Mouse (Mus musculus): Measurements from ENCODE around the gene Dda1. TPM values are rescaled to one million over a fixed set of nuclear protein-coding genes. Genes with fewer than 3 reads are reported as not detected.

Gene Dda1
- polyA plus RNA-seq, 1 experiment from 2014 or later, result 185 TPM

- H3K9ac ChIP-seq, result peak within 1 kb of the TSS; percentile 98
- peak within 1 kb of the TSS; percentile 91 for H3K27ac ChIP-seq
- WGBS, result 7% methylated on average over 37 of the region's 58 CpGs
- no peaks in the 10 kb centered on the region for H3K27me3 ChIP-seq
- peak within 1 kb of the TSS; percentile 92 for H3K4me3 ChIP-seq
- peaks cover 54% of the 10 kb centered on the region for H3K4me1 ChIP-seq
- no peaks in the 10 kb centered on the region for H3K9me3 ChIP-seq (replicated peaks)
- H3K36me3 ChIP-seq (ENCODE audit: poor library complexity, severe bottlenecking), result peaks cover 44% of the 10 kb centered on the region
- peak; percentile 77 for ATAC-seq
- peak within 1 kb of the TSS; percentile 83 for H3K4me2 ChIP-seq
Measured at GRCm38 (mm10) chr8:71485142-71486135, 16.4 kb downstream of the Dda1 start, which contains the start of gene Ano8. Gene Ano8 (minus strand): TSS chr8:71485963.

- 14% methylated on average over 7 of the region's 7 CpGs for WGBS
- Histone ChIP-seq H3K4me2 (peak overlapping the region; percentile 83), H3K36me3 (ENCODE audit: poor library complexity, severe bottlenecking) (peaks cover 41% of the 10 kb centered on the region), H3K27ac (peak overlapping the region; percentile 57; the same call in 1 of the 2 replicates), H3K4me3 (peak overlapping the region; percentile 92), H3K9me3 (replicated peaks) (no peaks in the 10 kb centered on the region), H3K9ac (peak overlapping the region; percentile 98), H3K4me1 (peaks cover 54% of the 10 kb centered on the region), H3K27me3 (no peaks in the 10 kb centered on the region)
- ATAC-seq, result no peak
Measured at GRCm38 (mm10) chr8:71486136-71486529, 17.1 kb downstream of the Dda1 start.

DNA sequence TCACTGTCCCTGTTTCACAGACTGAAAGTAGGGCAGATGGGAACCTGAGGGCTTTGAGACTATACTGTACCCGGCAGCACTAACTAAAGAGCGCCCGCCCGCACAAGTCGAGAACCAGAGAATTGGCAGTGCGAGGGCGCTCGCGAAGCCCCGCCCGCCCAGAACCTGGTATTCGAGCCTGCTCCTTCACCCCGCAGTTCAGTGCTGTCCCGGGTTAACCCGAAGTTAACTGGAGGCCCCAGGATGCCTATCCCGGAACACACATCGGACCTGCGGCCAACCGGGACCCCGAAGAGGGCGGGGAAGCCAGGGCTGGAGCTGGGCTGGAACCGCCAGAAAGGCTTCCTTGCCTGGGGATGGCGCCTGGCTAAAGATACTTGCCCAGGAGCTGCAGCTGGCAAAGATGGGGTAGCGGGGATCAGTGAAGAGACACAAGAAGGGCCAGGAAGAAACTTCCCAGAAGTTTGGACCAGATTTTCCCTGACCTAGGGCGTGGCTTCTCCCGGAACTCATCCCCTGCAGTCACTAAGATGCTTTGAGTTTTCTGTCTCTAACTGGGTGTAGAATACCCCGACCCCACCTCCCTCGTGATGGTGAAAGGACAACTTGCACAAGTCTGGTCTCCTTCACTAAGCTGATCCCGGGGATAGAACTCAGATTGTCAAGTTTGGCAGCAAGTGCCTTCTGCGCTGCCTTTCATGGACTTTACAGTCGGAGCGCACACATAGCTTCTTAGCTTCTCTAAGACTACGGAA lies 18.9 kb downstream of the Dda1 start, which contains the start of gene Gtpbp3:
TSS of gene Gtpbp3 (plus strand) at position 413 of the 755 bp plus-strand sequence.
- Histone ChIP-seq H3K9me3 (replicated peaks) (no peaks in the 10 kb centered on the region), H3K9ac (peak within 1 kb of the TSS; percentile 79), H3K27me3 (no peaks in the 10 kb centered on the region), H3K4me3 (peak within 1 kb of the TSS; percentile 82), H3K27ac (peak within 1 kb of the TSS; percentile 76), H3K4me2 (peak within 1 kb of the TSS; percentile 100), H3K4me1 (peaks cover 54% of the 10 kb centered on the region), H3K36me3 (ENCODE audit: poor library complexity, severe bottlenecking) (peaks cover 42% of the 10 kb centered on the region)
- peak; percentile 41 for ATAC-seq
- WGBS, result under 1% methylated on average over 33 of the region's 33 CpGs

DNA sequence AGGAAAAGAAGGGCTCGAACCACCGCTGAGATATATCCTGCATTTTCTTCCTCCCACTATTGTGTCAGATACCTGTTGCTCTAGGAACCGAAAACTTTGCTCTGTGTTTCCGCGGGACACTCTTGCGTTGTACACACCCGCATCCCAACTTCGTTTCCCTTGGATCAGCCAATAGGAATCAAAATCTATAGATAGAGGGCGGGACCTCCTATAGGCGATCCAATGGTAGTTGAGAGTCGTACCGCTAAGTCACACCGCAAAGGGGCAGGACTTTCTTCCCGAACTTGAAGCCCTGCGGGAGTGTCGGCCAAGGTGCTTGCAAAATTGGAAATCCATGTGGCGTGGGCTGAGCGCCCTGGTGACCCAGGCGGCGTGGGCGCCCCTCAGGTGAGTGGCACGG lies 19.5 kb downstream of the Dda1 start:
- 1% methylated on average over 22 of the region's 22 CpGs for WGBS
- peaks cover 41% of the 10 kb centered on the region for H3K36me3 ChIP-seq (ENCODE audit: poor library complexity, severe bottlenecking)
- H3K4me2 ChIP-seq, result peak overlapping the region; percentile 100
- peak; percentile 91 for ATAC-seq
- peaks cover 50% of the 10 kb centered on the region for H3K4me1 ChIP-seq
- peak overlapping the region; percentile 76; the same call in 1 of the 2 replicates for H3K27ac ChIP-seq
- H3K27me3 ChIP-seq, result no peaks in the 10 kb centered on the region
- no peaks in the 10 kb centered on the region for H3K9me3 ChIP-seq (replicated peaks)
- peak overlapping the region; percentile 82 for H3K4me3 ChIP-seq
- H3K9ac ChIP-seq, result peak overlapping the region; percentile 79

DNA sequence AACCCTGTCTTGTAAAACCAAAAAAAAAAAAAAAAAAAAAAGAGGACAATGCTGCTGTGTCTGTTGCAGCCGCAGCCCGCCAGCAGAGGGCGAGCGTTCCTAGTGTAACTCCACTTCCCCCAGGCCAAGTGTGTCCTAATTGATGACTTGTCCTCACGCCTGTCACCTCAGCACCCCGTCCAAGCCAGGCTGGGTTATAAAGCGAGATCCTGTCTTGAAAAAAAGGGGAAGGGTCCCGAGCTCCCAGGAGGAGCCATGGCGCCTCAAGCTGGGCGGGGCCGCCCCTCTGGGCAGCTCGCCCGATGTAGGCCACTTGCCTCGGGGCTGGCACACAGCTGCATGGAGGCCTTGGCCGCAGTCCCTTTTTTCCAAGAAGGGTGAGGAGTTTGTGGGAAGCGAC lies 26.0 kb downstream of the Dda1 start:
- Histone ChIP-seq H3K9me3 (replicated peaks) (no peaks in the 10 kb centered on the region), H3K27ac (no peak overlapping the region), H3K9ac (no peak overlapping the region), H3K27me3 (no peaks in the 10 kb centered on the region), H3K36me3 (ENCODE audit: poor library complexity, severe bottlenecking) (peaks cover 42% of the 10 kb centered on the region), H3K4me2 (peak overlapping the region; percentile 14; the same call in 1 of the 2 replicates), H3K4me3 (no peak overlapping the region), H3K4me1 (peaks cover 8% of the 10 kb centered on the region)
- ATAC-seq, result peak; percentile 75
- WGBS, result 27% methylated on average over 16 of the region's 16 CpGs

GRCm38 (mm10) chr8:71495811-71496210 lies 26.8 kb downstream of the Dda1 start:
- Histone ChIP-seq H3K27me3 (no peaks in the 10 kb centered on the region), H3K4me3 (no peak overlapping the region), H3K9me3 (replicated peaks) (no peaks in the 10 kb centered on the region), H3K4me2 (no peak overlapping the region), H3K9ac (no peak overlapping the region), H3K27ac (0 out of 2 replicates have a peak overlapping the region, but pooled peaks have one; percentile 15), H3K4me1 (peaks cover 6% of the 10 kb centered on the region; the same call in 1 of the 2 replicates), H3K36me3 (ENCODE audit: poor library complexity, severe bottlenecking) (peaks cover 37% of the 10 kb centered on the region)
- ATAC-seq, result no peak
- WGBS, result 91% methylated on average over 5 of the region's 5 CpGs

DNA sequence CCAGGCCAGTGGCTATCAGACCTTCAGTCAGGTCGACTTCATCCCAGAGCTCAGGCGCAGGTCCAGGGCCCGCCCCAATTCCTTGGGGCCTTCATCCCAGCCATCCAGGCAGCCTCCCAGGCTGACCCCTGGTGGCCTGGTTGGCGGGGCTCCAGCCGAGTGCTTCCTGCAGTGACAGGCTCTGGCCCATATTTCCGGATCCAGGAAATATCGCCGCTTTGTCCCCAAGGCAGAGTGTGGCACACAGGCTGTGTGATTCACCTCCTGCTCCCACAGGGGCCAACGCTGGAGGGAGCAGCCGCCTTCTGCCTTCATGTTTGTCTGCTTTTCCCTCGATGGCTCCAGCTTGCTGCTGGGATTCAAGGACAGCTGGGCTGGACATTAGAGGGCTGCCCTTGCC lies 27.5 kb downstream of the Dda1 start:
- ATAC-seq, result no peak
- Histone ChIP-seq H3K4me2 (no peak overlapping the region), H3K27ac (no peak overlapping the region), H3K27me3 (no peaks in the 10 kb centered on the region), H3K36me3 (ENCODE audit: poor library complexity, severe bottlenecking) (peaks cover 31% of the 10 kb centered on the region), H3K4me3 (no peak overlapping the region), H3K9ac (0 out of 2 replicates have a peak overlapping the region, but pooled peaks have one; percentile 7), H3K9me3 (replicated peaks) (no peaks in the 10 kb centered on the region), H3K4me1 (peaks cover 6% of the 10 kb centered on the region; the same call in 1 of the 2 replicates)
- WGBS, result 59% methylated on average over 11 of the region's 11 CpGs

DNA sequence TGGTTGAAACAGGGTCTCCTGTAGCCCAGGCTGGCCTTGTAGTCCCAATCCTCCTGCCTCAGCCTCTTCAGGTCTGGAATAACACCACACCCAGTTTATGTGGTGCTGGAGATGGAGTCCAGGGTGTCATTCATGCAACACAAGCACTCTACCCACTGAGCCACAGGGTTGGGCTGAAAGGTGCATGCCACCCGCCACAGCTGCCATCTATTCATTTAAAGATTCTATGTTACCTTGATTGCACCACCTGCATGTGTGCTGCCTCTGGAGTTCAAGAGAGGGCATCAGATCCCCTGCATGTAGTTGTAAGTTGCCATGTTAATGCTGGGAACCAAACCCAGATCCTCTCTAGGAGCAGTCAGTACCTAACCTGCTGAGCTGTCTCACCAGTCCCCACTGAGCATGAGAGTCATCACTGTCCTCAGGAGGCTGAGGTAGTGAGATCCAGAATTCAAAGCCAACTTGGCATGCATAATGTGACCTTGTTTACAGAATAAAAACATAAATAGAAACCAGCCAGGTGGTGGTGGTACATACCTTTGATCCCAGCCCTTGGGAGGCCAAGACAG lies 28.2 kb downstream of the Dda1 start:
- H3K27me3 ChIP-seq, result no peaks in the 10 kb centered on the region
- WGBS, result 90% methylated on average over 1 of the region's 1 CpGs
- H3K9me3 ChIP-seq (replicated peaks), result no peaks in the 10 kb centered on the region
- peaks cover 6% of the 10 kb centered on the region; the same call in 1 of the 2 replicates for H3K4me1 ChIP-seq
- peaks cover 24% of the 10 kb centered on the region for H3K36me3 ChIP-seq (ENCODE audit: poor library complexity, severe bottlenecking)
- no peak overlapping the region for H3K27ac ChIP-seq
- no peak overlapping the region for H3K4me2 ChIP-seq
- H3K4me3 ChIP-seq, result no peak overlapping the region
- no peak overlapping the region for H3K9ac ChIP-seq
- no peak for ATAC-seq

GRCm38 (mm10) chr8:71497881-71498501 lies 29.0 kb downstream of the Dda1 start:
- no peak overlapping the region for H3K27ac ChIP-seq
- 24% methylated on average over 10 of the region's 15 CpGs for WGBS
- H3K4me2 ChIP-seq, result no peak overlapping the region
- H3K27me3 ChIP-seq, result no peaks in the 10 kb centered on the region
- H3K36me3 ChIP-seq (ENCODE audit: poor library complexity, severe bottlenecking), result peaks cover 15% of the 10 kb centered on the region
- H3K9ac ChIP-seq, result no peak overlapping the region
- no peaks in the 10 kb centered on the region for H3K9me3 ChIP-seq (replicated peaks)
- H3K4me1 ChIP-seq, result peaks cover 6% of the 10 kb centered on the region; the same call in 1 of the 2 replicates
- ATAC-seq, result no peak
- H3K4me3 ChIP-seq, result no peak overlapping the region

- Histone ChIP-seq H3K4me3 (no peak overlapping the region), H3K4me1 (peaks cover 6% of the 10 kb centered on the region; the same call in 1 of the 2 replicates), H3K27me3 (no peaks in the 10 kb centered on the region), H3K36me3 (ENCODE audit: poor library complexity, severe bottlenecking) (0 out of 2 replicates have a peak, but pooled peaks cover 7% of the 10 kb centered on the region), H3K4me2 (no peak overlapping the region), H3K9ac (no peak overlapping the region), H3K9me3 (replicated peaks) (no peaks in the 10 kb centered on the region), H3K27ac (no peak overlapping the region)
- no peak for ATAC-seq
- WGBS, result 44% methylated on average over 16 of the region's 16 CpGs
Measured at GRCm38 (mm10) chr8:71498816-71499690, 30.1 kb downstream of the Dda1 start.

All from forebrain, embryonic 13.5 days (tissue).